Mouse (Mus musculus) stomach, postnatal 0 days (tissue): ENCODE results near the gene Faap24. TPM values are rescaled to one million over a fixed set of nuclear protein-coding genes. Genes with fewer than 3 reads are reported as not detected.
A peak's percentile ranks its signal among the peaks of the same experiment; 100 is the strongest.

Experiments
- ATAC-seq: fragments of 200-750 bp; cut with Nextera tagmentation; 2 replicates; pipeline ENCODE4 v1.8.0; 2017; ENCODE audit not compliant: low FRiP score, low TSS enrichment
- DNase-seq: peaks from one replicate; pipeline ENCODE4 v3.0.0-alpha.2; 2016; ENCODE audit warnings: low spot score
- H3K27ac ChIP-seq: fragments of 300-500 bp; sonication (generic); replicated peaks from 2 replicates; pipeline ENCODE4 v1.5.1; 2014; ENCODE audit warnings: mild to moderate bottlenecking, control low read depth
- H3K27me3 ChIP-seq: fragments of 300-500 bp; sonication (generic); 2 replicates; pipeline ENCODE4 v1.6.1; 2014; ENCODE audit warnings: low read length; ENCODE audit not compliant: control insufficient read depth, insufficient read depth
- H3K36me3 ChIP-seq: fragments of 300-500 bp; sonication (generic); 2 replicates; pipeline ENCODE4 v1.6.1; 2014; ENCODE audit warnings: low read length, mixed read lengths; ENCODE audit not compliant: control insufficient read depth, insufficient read depth
- H3K4me1 ChIP-seq: fragments of 300-500 bp; sonication (generic); replicated peaks from 2 replicates; pipeline ENCODE4 v1.6.1; 2014; ENCODE audit warnings: antibody characterized with exemption; ENCODE audit not compliant: control insufficient read depth, insufficient read depth
- H3K4me2 ChIP-seq: fragments of 300-500 bp; sonication (generic); replicated peaks from 2 replicates; pipeline ENCODE4 v1.6.1; 2014; ENCODE audit warnings: low read depth, mild to moderate bottlenecking, control low read depth, moderate library complexity
- H3K4me3 ChIP-seq: fragments of 300-500 bp; sonication (generic); 2 replicates; pipeline ENCODE4 v1.5.1; 2014; ENCODE audit warnings: low read depth, low read length, control low read depth
- H3K9ac ChIP-seq: fragments of 300-500 bp; sonication (generic); 2 replicates; pipeline ENCODE4 v1.6.1; 2014; ENCODE audit warnings: mild to moderate bottlenecking, low read length, control low read depth, mixed read lengths
- H3K9me3 ChIP-seq: fragments of 300-500 bp; sonication (generic); 2 replicates; pipeline ENCODE4 v1.6.1; 2016; ENCODE audit warnings: low read length; ENCODE audit not compliant: control insufficient read depth
- CTCF ChIP-seq: IDR thresholded peaks from 2 replicates; pipeline ENCODE4 v1.5.1; 2016; ENCODE audit warnings: antibody characterized with exemption, low read depth, mild to moderate bottlenecking, moderate library complexity
- EP300 ChIP-seq: optimal IDR thresholded peaks from 2 replicates; pipeline ENCODE3; 2016; ENCODE audit warnings: antibody characterized with exemption
- WGBS: fragments of 180-500 bp; shearing (Covaris S2); extraction: QIAGEN DNeasy Blood & Tissue Kit; methylation state at CpG from one replicate; pipeline ENCODE4 v1.1.7; 2014; 5-methylcytosine and 5-hydroxymethylcytosine counted together
- polyA plus RNA-seq: library from polyadenylated mRNA; unstranded; fragments of >200 nt; fragmentation: Nextera tagmentation; extraction: Ambion mirVana; gene quantifications from 2 replicates; pipeline ENCODE4 v1.2.1, GENCODE M21; 2015

Gene Faap24
- polyA plus RNA-seq, 1 experiment from 2014 or later = 9.3 TPM

- peak; percentile 73 for DNase-seq
- no peaks in the 10 kb centered on the region for H3K36me3 ChIP-seq
- no peaks in the 10 kb centered on the region for H3K27me3 ChIP-seq
- H3K27ac ChIP-seq = peak overlapping the region; percentile 71
- TF ChIP-seq EP300 (no peak), CTCF (no peak)
- WGBS = 46% methylated on average over 17 of the region's 18 CpGs
- H3K9me3 ChIP-seq = no peaks in the 10 kb centered on the region
- H3K9ac ChIP-seq = no peak overlapping the region
- ATAC-seq = peak; percentile 78
- H3K4me3 ChIP-seq = no peak overlapping the region
- no peak overlapping the region for H3K4me2 ChIP-seq
- no peaks in the 10 kb centered on the region for H3K4me1 ChIP-seq
Observed at GRCm38 (mm10) chr7:35347918-35348700, 48.5 kb downstream of the Faap24 start.

DNA sequence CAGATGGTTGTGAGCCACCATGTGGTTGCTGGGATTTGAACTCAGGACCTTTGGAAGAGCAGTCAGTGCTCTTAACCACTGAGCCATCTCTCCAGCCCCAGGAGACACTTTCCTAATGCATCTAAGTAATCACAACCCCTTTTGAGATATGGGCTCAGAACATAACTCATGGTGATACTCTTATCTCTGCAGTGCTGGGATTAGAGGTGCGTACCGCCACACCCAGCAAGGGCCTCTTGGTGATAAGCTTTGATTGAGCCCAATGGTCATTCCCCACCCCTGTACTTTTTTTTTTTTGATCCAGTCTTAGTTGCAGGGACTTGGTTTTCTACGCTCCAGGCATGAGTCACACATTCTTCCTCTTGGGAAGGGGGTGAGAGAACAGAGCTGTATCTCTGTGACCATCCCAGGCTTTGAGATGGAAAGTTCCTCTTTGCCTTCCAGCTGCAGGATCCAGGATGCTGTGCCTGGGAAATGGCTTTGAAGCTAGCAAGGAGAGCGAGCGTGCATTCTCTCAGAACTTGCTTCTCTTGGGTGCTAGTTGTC lies 51.8 kb downstream of the Faap24 start:
- H3K27me3 ChIP-seq = no peaks in the 10 kb centered on the region
- DNase-seq = peak; percentile 34
- no peak overlapping the region for H3K4me2 ChIP-seq
- TF ChIP-seq EP300 = no peak
- TF ChIP-seq CTCF = no peak
- no peaks in the 10 kb centered on the region for H3K9me3 ChIP-seq
- no peak overlapping the region for H3K9ac ChIP-seq
- H3K36me3 ChIP-seq = no peaks in the 10 kb centered on the region
- H3K27ac ChIP-seq = no peak overlapping the region
- WGBS = 73% methylated on average over 5 of the region's 5 CpGs
- no peak for ATAC-seq
- no peaks in the 10 kb centered on the region for H3K4me1 ChIP-seq
- H3K4me3 ChIP-seq = no peak overlapping the region

GRCm38 (mm10) chr7:35342498-35342897 lies 54.1 kb downstream of the Faap24 start:
- DNase-seq = peak; percentile 34
- Histone ChIP-seq H3K4me1 (no peaks in the 10 kb centered on the region), H3K27ac (no peak overlapping the region; the same call in 1 of the 2 replicates), H3K9me3 (no peaks in the 10 kb centered on the region), H3K36me3 (no peaks in the 10 kb centered on the region), H3K4me2 (no peak overlapping the region), H3K27me3 (no peaks in the 10 kb centered on the region), H3K9ac (no peak overlapping the region), H3K4me3 (no peak overlapping the region)
- ATAC-seq = 0 out of 2 replicates have a peak, but pooled peaks have one; percentile 43
- TF ChIP-seq EP300 (no peak), CTCF (no peak)
- 48% methylated on average over 4 of the region's 4 CpGs for WGBS

Other genes starting within 250 kb of the Faap24 start
- gene Slc7a10, start 210.5 kb downstream of the Faap24 start, polyA plus RNA-seq = 0.82 and 0.98 TPM in 2 replicates
- gene Lrp3, start 181.3 kb downstream of the Faap24 start, polyA plus RNA-seq = 1.6 and 2.6 TPM in 2 replicates
- gene Gpatch1, start 78.4 kb downstream of the Faap24 start, polyA plus RNA-seq = 9.1 and 9.3 TPM in 2 replicates
- gene Rhpn2, start 62.7 kb downstream of the Faap24 start, polyA plus RNA-seq = 23.1 and 24.4 TPM in 2 replicates
- gene Cep89, start 199 bp upstream of the Faap24 start, polyA plus RNA-seq = 11.7 and 12.3 TPM in 2 replicates
- 0.13 and 0.30 TPM in 2 replicates for gene Slc7a9, start 52.0 kb upstream of the Faap24 start, polyA plus RNA-seq
- 0.19 and 0.47 TPM in 2 replicates for gene Tdrd12, start 140.9 kb upstream of the Faap24 start, polyA plus RNA-seq
- gene Nudt19, start 159.5 kb upstream of the Faap24 start, polyA plus RNA-seq = 60.8 and 68.9 TPM in 2 replicates
- 0.28 and 0.48 TPM in 2 replicates for gene Rgs9bp, start 188.7 kb upstream of the Faap24 start, polyA plus RNA-seq
- gene Ankrd27, start 189.4 kb upstream of the Faap24 start, polyA plus RNA-seq = 17.0 and 17.3 TPM in 2 replicates